Mouse (Mus musculus): ENCODE results near the gene Hist1h3e.

DNA sequence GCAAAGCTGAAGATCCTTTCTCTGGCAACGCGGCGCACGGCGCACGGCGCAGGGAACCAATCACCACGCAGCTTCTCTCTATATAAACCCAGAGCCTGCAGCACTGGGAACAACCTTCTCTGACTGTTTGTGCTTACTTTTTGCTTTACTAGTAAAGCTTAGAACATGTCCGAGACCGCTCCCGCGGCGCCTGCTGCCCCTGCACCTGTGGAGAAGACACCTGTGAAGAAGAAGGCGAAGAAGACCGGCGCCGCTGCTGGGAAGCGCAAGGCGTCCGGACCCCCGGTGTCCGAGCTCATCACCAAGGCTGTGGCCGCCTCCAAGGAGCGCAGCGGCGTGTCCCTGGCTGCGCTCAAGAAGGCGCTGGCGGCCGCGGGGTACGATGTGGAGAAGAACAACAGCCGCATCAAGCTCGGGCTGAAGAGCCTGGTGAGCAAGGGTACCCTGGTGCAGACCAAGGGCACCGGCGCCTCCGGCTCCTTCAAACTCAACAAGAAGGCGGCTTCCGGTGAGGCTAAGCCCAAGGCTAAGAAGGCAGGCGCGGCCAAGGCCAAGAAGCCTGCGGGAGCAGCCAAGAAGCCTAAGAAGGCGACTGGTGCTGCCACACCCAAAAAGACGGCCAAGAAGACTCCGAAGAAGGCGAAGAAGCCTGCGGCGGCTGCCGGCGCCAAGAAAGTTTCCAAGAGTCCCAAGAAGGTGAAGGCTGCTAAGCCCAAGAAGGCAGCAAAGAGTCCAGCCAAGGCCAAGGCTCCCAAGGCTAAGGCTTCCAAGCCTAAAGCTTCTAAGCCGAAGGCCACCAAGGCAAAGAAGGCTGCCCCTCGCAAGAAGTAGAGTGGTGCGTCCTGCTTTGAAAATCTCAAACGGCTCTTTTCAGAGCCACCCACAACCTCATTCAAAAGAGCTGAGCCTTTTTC is 7.0 kb downstream of the Hist1h3e start:
- TF ChIP-seq E2F4 (IDR thresholded peaks at IDR 0.05; ENCODE audit: insufficient read depth) (no peak), TCF3 (IDR thresholded peaks at IDR 0.05; ENCODE audit: insufficient read length, low read depth) (no peak), POLR2AphosphoS2 (IDR thresholded peaks at IDR 0.05; ENCODE audit: insufficient read length, low read depth) (peak; percentile 93), CEBPB (IDR thresholded peaks at IDR 0.05; ENCODE audit: insufficient read depth, poor library complexity, severe bottlenecking) (peak; percentile 26; the same call in 1 of the 2 replicates), POLR2A (IDR thresholded peaks at IDR 0.05; ENCODE audit: insufficient read length, low read depth) (peak; percentile 75), USF1 (IDR thresholded peaks at IDR 0.05; ENCODE audit: low read depth) (no peak), MYOG (IDR thresholded peaks at IDR 0.05; ENCODE audit: control insufficient read depth in 1 of 3, insufficient read depth in 1 of 3, insufficient read length in 2 of 3, low read depth in 2 of 3) (peak in 1 of 3 experiments; percentile 1), TCF12 (IDR thresholded peaks at IDR 0.05; ENCODE audit: insufficient read depth, poor library complexity, severe bottlenecking) (no peak), REST (IDR thresholded peaks at IDR 0.05; ENCODE audit: insufficient read depth, insufficient read length) (no peak), SRF (IDR thresholded peaks at IDR 0.05; ENCODE audit: control insufficient read depth, insufficient read length, low read depth) (no peak), MAX (IDR thresholded peaks at IDR 0.05; ENCODE audit: low read depth) (no peak)
